Mouse (Mus musculus) erythroblast, adult 5-6 weeks (primary cell): Measurements from ENCODE around the gene Taf1c. TPM values are rescaled to one million over a fixed set of nuclear protein-coding genes. Genes with fewer than 3 reads are reported as not detected.
A peak's percentile ranks its signal among the peaks of the same experiment; 100 is the strongest.

Experiments used
- ATAC-seq: replicated peaks from 2 replicates; pipeline ENCODE4 v1.8.0; 2016; ENCODE audit warnings: moderate number of reproducible peaks, mild to moderate bottlenecking, moderate TSS enrichment, inconsistent platforms; ENCODE audit not compliant: poor library complexity, low FRiP score, severe bottlenecking
- total RNA-seq, 2 experiments: library from RNA; stranded (forward) in 1 of 2; stranded (reverse) in 1 of 2; fragments of 150-400 nt in 1 of 2; fragments of 200-764, 138-1000 nt in 1 of 2; gene quantifications; 2 replicates each; pipeline versions ENCODE4 v1.2.3 to v1.2.4; 2015 to 2017; ENCODE audit warnings: low replicate concordance in 2 of 2

Gene Taf1c
- total RNA-seq (2015; ENCODE audit: low replicate concordance), result 2.5 and 8.3 TPM in 2 replicates
- 2.5 and 3.7 TPM in 2 replicates for total RNA-seq (2017; ENCODE audit: low replicate concordance)

GRCm38 (mm10) chr8:119604996-119605395 lies at the start of gene Taf1c:
TSS of gene Taf1c (minus strand) at chr8:119605222.
- ATAC-seq, result peak; percentile 94

- no peak for ATAC-seq
Measured at GRCm38 (mm10) chr8:119651324-119651723, 46.3 kb upstream of the Taf1c start.

- ATAC-seq, result no peak
Measured at GRCm38 (mm10) chr8:119646846-119647245, 41.8 kb upstream of the Taf1c start.

- ATAC-seq, result no peak
Measured at GRCm38 (mm10) chr8:119646197-119646596, 41.2 kb upstream of the Taf1c start.

- no peak for ATAC-seq
Measured at GRCm38 (mm10) chr8:119644981-119645597, 40.1 kb upstream of the Taf1c start.

- no peak for ATAC-seq
Measured at GRCm38 (mm10) chr8:119644429-119644960, 39.5 kb upstream of the Taf1c start.

- no peak for ATAC-seq
Measured at GRCm38 (mm10) chr8:119642960-119643359, 37.9 kb upstream of the Taf1c start.

- ATAC-seq, result no peak
Measured at GRCm38 (mm10) chr8:119641058-119641457, 36.0 kb upstream of the Taf1c start.

GRCm38 (mm10) chr8:119639798-119640197 lies 34.8 kb upstream of the Taf1c start:
- ATAC-seq, result no peak

GRCm38 (mm10) chr8:119638261-119638660 lies 33.2 kb upstream of the Taf1c start:
- ATAC-seq, result no peak

- ATAC-seq, result no peak
Measured at GRCm38 (mm10) chr8:119637381-119637780, 32.4 kb upstream of the Taf1c start.

GRCm38 (mm10) chr8:119636766-119637165 lies 31.7 kb upstream of the Taf1c start:
- ATAC-seq, result no peak

- no peak for ATAC-seq
Measured at GRCm38 (mm10) chr8:119635958-119636357, 30.9 kb upstream of the Taf1c start.

- no peak for ATAC-seq
Measured at GRCm38 (mm10) chr8:119635378-119635777, 30.4 kb upstream of the Taf1c start, which contains the start of gene Kcng4. TSS of gene Kcng4 (minus strand) at chr8:119635680.

GRCm38 (mm10) chr8:119634616-119635336 lies 29.8 kb upstream of the Taf1c start:
- no peak for ATAC-seq

GRCm38 (mm10) chr8:119632909-119633308 lies 27.9 kb upstream of the Taf1c start:
- ATAC-seq, result no peak

- no peak for ATAC-seq
Measured at GRCm38 (mm10) chr8:119632246-119632645, 27.2 kb upstream of the Taf1c start.

GRCm38 (mm10) chr8:119630841-119631240 lies 25.8 kb upstream of the Taf1c start:
- no peak for ATAC-seq

GRCm38 (mm10) chr8:119627613-119628359 lies 22.8 kb upstream of the Taf1c start:
- no peak for ATAC-seq

GRCm38 (mm10) chr8:119627199-119627598 lies 22.2 kb upstream of the Taf1c start:
- no peak for ATAC-seq
